Mouse (Mus musculus) hindbrain, postnatal 0 days (tissue): ENCODE data around the gene Ppp1r37. TPM values are rescaled to one million over a fixed set of nuclear protein-coding genes. Genes with fewer than 3 reads are reported as not detected.

ENCODE experiments used
- ATAC-seq: fragments of 200-750 bp; cut with Nextera tagmentation; 2 replicates; pipeline ENCODE4 v1.8.0; 2017; ENCODE audit warnings: mild to moderate bottlenecking, moderate TSS enrichment, moderate library complexity
- DNase-seq: peaks from one replicate; pipeline ENCODE4 v3.0.0-alpha.2; 2015; ENCODE audit warnings: low spot score
- H3K27ac ChIP-seq: fragments of 300-500 bp; sonication (generic); 2 replicates; pipeline ENCODE4 v1.5.1; 2014; ENCODE audit warnings: mild to moderate bottlenecking
- H3K27me3 ChIP-seq: fragments of 300-500 bp; sonication (generic); 2 replicates; pipeline ENCODE4 v1.6.1; 2014; ENCODE audit warnings: low read length, mixed read lengths; ENCODE audit not compliant: insufficient read depth
- H3K36me3 ChIP-seq: fragments of 300-500 bp; sonication (generic); 2 replicates; pipeline ENCODE4 v1.6.1; 2014; ENCODE audit warnings: low read length, mixed read lengths; ENCODE audit not compliant: insufficient read depth
- H3K4me1 ChIP-seq: fragments of 300-500 bp; sonication (generic); 2 replicates; pipeline ENCODE4 v1.6.1; 2014; ENCODE audit warnings: antibody characterized with exemption, low read length, mixed read lengths; ENCODE audit not compliant: insufficient read depth
- H3K4me2 ChIP-seq: fragments of 300-500 bp; sonication (generic); 2 replicates; pipeline ENCODE4 v1.6.1; 2014; ENCODE audit warnings: low read depth, mild to moderate bottlenecking, low read length, moderate library complexity, mixed read lengths
- H3K4me3 ChIP-seq: fragments of 300-500 bp; sonication (generic); 2 replicates; pipeline ENCODE4 v1.5.1; 2014; ENCODE audit warnings: low read length
- H3K9ac ChIP-seq: fragments of 300-500 bp; sonication (generic); replicated peaks from 2 replicates; pipeline ENCODE4 v1.6.1; 2014; ENCODE audit warnings: mild to moderate bottlenecking, low read length, moderate library complexity, mixed read lengths
- H3K9me3 ChIP-seq: fragments of 300-500 bp; sonication (generic); 2 replicates; pipeline ENCODE4 v1.6.1; 2016; ENCODE audit warnings: low read length, mixed read lengths
- CTCF ChIP-seq: IDR thresholded peaks from 2 replicates; pipeline ENCODE4 v1.5.1; 2016; ENCODE audit warnings: antibody characterized with exemption, control low read depth, low read depth
- WGBS: fragments of 180-500 bp; shearing (Covaris S2); extraction: QIAGEN DNeasy Blood & Tissue Kit; methylation state at CpG from one replicate; pipeline ENCODE4 v1.1.7; 2014; 5-methylcytosine and 5-hydroxymethylcytosine counted together
- polyA plus RNA-seq: library from polyadenylated mRNA; unstranded; fragments of >200 nt; fragmentation: Nextera tagmentation; extraction: Ambion mirVana; gene quantifications from 2 replicates; pipeline ENCODE4 v1.2.1, GENCODE M21; 2015
- total RNA-seq: library from RNA; depleted of rRNA; stranded (reverse); fragments of >200 nt; gene quantifications from 2 replicates; pipeline ENCODE4 v1.2.3, GENCODE M21; 2014

Ppp1r37 gene
- total and polyA plus RNA-seq, 2 experiments from 2014 or later, result 27.7 to 128 TPM

DNA sequence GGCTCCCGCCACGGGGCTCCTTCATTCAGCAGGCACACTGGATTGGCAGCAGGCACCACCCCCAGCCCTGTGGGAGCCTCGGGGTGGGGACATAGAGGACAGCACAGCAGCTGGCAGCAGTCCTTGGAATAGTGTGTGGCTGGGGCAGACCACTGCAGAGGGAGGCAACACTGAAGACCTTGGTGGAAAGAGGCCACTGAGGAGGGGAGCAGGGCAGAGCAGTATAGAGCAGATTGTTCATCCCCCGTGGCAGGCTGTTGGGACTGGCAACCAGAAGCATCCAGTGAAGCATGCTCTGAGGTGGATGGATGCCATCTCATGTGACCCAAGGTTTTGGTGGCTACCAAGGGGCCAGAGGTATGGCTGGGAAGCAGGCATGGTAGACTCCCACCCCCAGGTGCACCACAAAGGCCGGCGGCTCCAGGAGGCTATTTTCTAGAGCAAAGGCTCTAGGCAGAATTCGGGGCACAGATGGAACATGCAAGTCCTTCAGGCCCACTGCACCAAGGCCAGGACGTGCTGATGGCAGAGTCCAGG, 20.7 kb downstream of the Ppp1r37 start:
- peak overlapping the region; percentile 64; the same call in 1 of the 2 replicates for H3K27ac ChIP-seq
- 36% methylated on average over 8 of the region's 8 CpGs for WGBS

GRCm38 (mm10) chr7:19541681-19542154, 21.2 kb downstream of the Ppp1r37 start:
- Histone ChIP-seq H3K9ac (no peak overlapping the region), H3K9me3 (no peaks in the 10 kb centered on the region), H3K4me3 (no peak overlapping the region), H3K4me1 (peaks cover 19% of the 10 kb centered on the region), H3K4me2 (no peak overlapping the region), H3K27me3 (no peaks in the 10 kb centered on the region), H3K36me3 (no peaks in the 10 kb centered on the region), H3K27ac (peak overlapping the region; percentile 64)
- TF ChIP-seq CTCF, result no peak
- DNase-seq, result no peak
- no peak; the same call in 1 of the 2 replicates for ATAC-seq
- 51% methylated on average over 7 of the region's 7 CpGs for WGBS

More for the DNA sequence above, 20.7 kb downstream of the Ppp1r37 start:
- H3K4me2 ChIP-seq, result no peak overlapping the region
- H3K27me3 ChIP-seq, result no peaks in the 10 kb centered on the region
- no peak overlapping the region for H3K9ac ChIP-seq
- peaks cover 19% of the 10 kb centered on the region for H3K4me1 ChIP-seq
- H3K9me3 ChIP-seq, result no peaks in the 10 kb centered on the region
- H3K4me3 ChIP-seq, result no peak overlapping the region
- H3K36me3 ChIP-seq, result no peaks in the 10 kb centered on the region
- DNase-seq, result peak; percentile 80
- no peak for TF ChIP-seq CTCF
- peak; percentile 95 for ATAC-seq

DNA sequence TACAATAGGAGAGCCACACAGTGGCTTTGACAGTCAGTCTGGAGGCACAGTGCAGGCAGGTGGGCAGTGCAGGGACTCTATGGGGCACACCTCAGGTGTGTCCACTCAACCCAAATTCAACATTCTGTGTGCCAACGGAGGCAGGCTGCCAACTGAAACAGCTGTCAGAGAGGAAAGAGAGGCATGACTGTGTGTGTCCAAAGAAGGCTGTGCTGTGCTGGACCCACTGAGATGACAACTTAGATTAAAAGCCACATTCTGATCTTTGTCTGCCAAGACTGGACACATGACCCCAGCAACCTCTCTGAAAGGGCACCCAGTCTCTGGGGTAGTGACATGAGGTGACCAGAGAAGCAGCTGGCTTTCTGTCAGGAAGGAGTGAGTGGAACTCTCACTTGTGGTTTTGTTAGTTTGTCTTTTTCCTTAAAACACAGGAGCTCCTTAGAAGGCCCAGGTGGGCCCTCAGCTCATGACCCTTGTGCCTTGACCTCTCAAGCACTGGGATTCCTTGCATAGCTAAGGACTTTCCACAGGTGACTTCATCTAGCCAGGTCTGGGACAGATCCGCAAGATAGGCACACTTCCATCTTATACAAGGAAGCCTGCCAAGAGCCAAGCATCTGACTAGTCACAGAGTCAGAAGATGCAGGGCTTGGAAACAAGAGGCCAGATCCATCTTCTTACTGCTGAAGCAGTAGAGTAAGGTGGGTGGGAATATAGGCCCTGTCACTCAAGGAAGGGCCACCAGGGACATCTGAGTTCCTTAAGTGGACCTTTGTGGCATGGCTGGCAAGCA, 21.9 kb downstream of the Ppp1r37 start:
- ATAC-seq (no peak), DNase-seq (no peak)
- WGBS, result 62% methylated on average over 2 of the region's 2 CpGs
- no peaks in the 10 kb centered on the region for H3K9me3 ChIP-seq
- H3K9ac ChIP-seq, result no peak overlapping the region
- no peak overlapping the region for H3K27ac ChIP-seq
- H3K4me2 ChIP-seq, result no peak overlapping the region
- H3K4me1 ChIP-seq, result peaks cover 19% of the 10 kb centered on the region
- no peak overlapping the region for H3K4me3 ChIP-seq
- no peaks in the 10 kb centered on the region for H3K36me3 ChIP-seq
- TF ChIP-seq CTCF, result no peak
- no peaks in the 10 kb centered on the region for H3K27me3 ChIP-seq

GRCm38 (mm10) chr7:19534676-19535075, 28.2 kb downstream of the Ppp1r37 start:
- peaks cover 42% of the 10 kb centered on the region for H3K36me3 ChIP-seq
- no peak for DNase-seq

DNA sequence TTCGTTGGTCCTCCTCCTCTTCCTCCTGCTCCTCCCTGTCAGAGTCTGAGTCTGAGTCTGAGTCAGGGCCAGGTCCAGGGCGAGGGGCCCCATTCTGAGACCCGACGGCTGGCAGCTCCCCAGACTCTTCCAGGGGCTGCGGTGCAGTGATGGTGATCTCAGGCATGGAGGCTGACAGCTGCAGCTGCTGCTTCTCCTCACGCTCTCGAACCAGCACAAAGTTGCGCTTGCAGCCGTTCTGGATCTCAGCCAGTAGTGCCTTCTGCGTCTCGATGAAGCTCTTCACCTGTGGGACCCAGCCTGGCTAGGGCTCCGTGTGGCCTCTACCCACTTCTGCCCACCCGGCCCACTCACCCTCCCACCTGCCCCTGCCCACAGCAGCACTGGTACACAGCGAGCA, 30.6 kb downstream of the Ppp1r37 start:
- TF ChIP-seq CTCF, result no peak
- DNase-seq (no peak), ATAC-seq (no peak)
- Histone ChIP-seq H3K36me3 (peaks cover 45% of the 10 kb centered on the region), H3K4me3 (no peak overlapping the region), H3K9ac (no peak overlapping the region), H3K4me2 (no peak overlapping the region), H3K27ac (no peak overlapping the region), H3K9me3 (no peaks in the 10 kb centered on the region), H3K27me3 (no peaks in the 10 kb centered on the region), H3K4me1 (no peaks in the 10 kb centered on the region)
- WGBS, result 67% methylated on average over 14 of the region's 14 CpGs

More at GRCm38 (mm10) chr7:19534676-19535075, 28.2 kb downstream of the Ppp1r37 start:
- no peaks in the 10 kb centered on the region for H3K4me1 ChIP-seq
- no peaks in the 10 kb centered on the region for H3K27me3 ChIP-seq
- no peak overlapping the region for H3K4me3 ChIP-seq
- no peak for TF ChIP-seq CTCF
- no peaks in the 10 kb centered on the region for H3K9me3 ChIP-seq
- no peak overlapping the region for H3K9ac ChIP-seq
- H3K4me2 ChIP-seq, result no peak overlapping the region
- no peak for ATAC-seq
- H3K27ac ChIP-seq, result no peak overlapping the region
- WGBS, result 95% methylated on average over 10 of the region's 10 CpGs

- Histone ChIP-seq H3K36me3 (peaks cover 45% of the 10 kb centered on the region), H3K27ac (no peak overlapping the region), H3K9me3 (no peaks in the 10 kb centered on the region), H3K4me1 (no peaks in the 10 kb centered on the region), H3K9ac (no peak overlapping the region), H3K4me3 (no peak overlapping the region), H3K4me2 (no peak overlapping the region), H3K27me3 (no peaks in the 10 kb centered on the region)
- peak; percentile 24; the same call in 1 of the 2 replicates for TF ChIP-seq CTCF
- DNase-seq, result no peak
- ATAC-seq, result 0 out of 2 replicates have a peak, but pooled peaks have one; percentile 1
- 69% methylated on average over 10 of the region's 10 CpGs for WGBS
Observed at GRCm38 (mm10) chr7:19531077-19531476, 31.8 kb downstream of the Ppp1r37 start.
